13 mouse cellular contexts compared by ENCODE assay signal in genomic region chr3:65517747-65518527, GRCm38 (mm10). TPM values are rescaled to one million over a fixed set of nuclear protein-coding genes. Genes with fewer than 3 reads are reported as not detected.
A peak's percentile ranks its signal among the peaks of the same experiment; 100 is the strongest.
DNase-seq lines count a peak whose midpoint lies in the region; ATAC-seq lines count a peak whose summit lies in the region.
"Had no signal": no experiment of that assay in that cellular context is flagged by ENCODE, and none has a peak within 500 bp of the region (broad histone marks: within the 10 kb centered on the region; RNA-seq: fewer than 3 reads in every experiment).

No protein-coding gene starts in this region.

- H3K4me2 ChIP-seq in heart, embryonic 12.5 days = peak overlapping the region; percentile 36
- H3K4me2 ChIP-seq in kidney, embryonic 16.5 days (replicated peaks; ENCODE audit: low read depth, low read length) = no peak overlapping the region

- no peak for DNase-seq in heart, postnatal 14 days
- peak; percentile 8 for DNase-seq in right cerebral cortex, postnatal 25 days
- no peak for DNase-seq in right cerebral cortex, adult 2 months (ENCODE audit: low spot score in 2 of 2)
- DNase-seq in yolk sac, embryonic 10.5 days (ENCODE audit: low spot score) = peak; percentile 61
- no peak for DNase-seq in thymus, postnatal 10 days (ENCODE audit: low spot score in 2 of 2)
- DNase-seq: adrenal gland, postnatal 25 days; cerebellum, adult 9-11 months; left cerebral cortex, postnatal 4 days had no signal

- H3K27ac ChIP-seq in heart, embryonic 12.5 days (ENCODE audit: poor library complexity, severe bottlenecking) = no peak overlapping the region
- no peak overlapping the region for H3K27ac ChIP-seq in kidney, embryonic 16.5 days (ENCODE audit: low read length)
- H3K27ac ChIP-seq: kidney, postnatal 0 days had no signal

- intact Hi-C loops in heart, postnatal 14 days (cut with DNase I) = no loop called here

- H3K9ac ChIP-seq in heart, embryonic 12.5 days = no peak overlapping the region
- H3K9ac ChIP-seq in kidney, embryonic 16.5 days (replicated peaks; ENCODE audit: low read length) = no peak overlapping the region

- H3K4me1 ChIP-seq in heart, embryonic 12.5 days (replicated peaks) = peaks cover 13% of the 10 kb centered on the region
- no peaks in the 10 kb centered on the region for H3K4me1 ChIP-seq in kidney, embryonic 16.5 days (ENCODE audit: insufficient read depth, low read length)

- no peaks in the 10 kb centered on the region for H3K27me3 ChIP-seq in heart, embryonic 12.5 days (replicated peaks)
- H3K27me3 ChIP-seq in kidney, embryonic 16.5 days (ENCODE audit: insufficient read depth, low read length) = no peaks in the 10 kb centered on the region

- H3K9me3 ChIP-seq in heart, embryonic 12.5 days (replicated peaks) = peaks cover 4% of the 10 kb centered on the region; the same call in 1 of the 2 replicates
- no peaks in the 10 kb centered on the region for H3K9me3 ChIP-seq in kidney, embryonic 16.5 days (ENCODE audit: low read length)
- H3K9me3 ChIP-seq: G1E had no signal

- ATAC-seq in heart, embryonic 12.5 days (ENCODE audit: insufficient number of reproducible peaks, low FRiP score) = no peak
- peak; percentile 67 for ATAC-seq in megakaryocyte progenitor cell, adult 5-6 weeks (replicated peaks; ENCODE audit: poor library complexity)
- no peak for ATAC-seq in kidney, embryonic 16.5 days (ENCODE audit: low FRiP score, low TSS enrichment)

- H3K36me3 ChIP-seq in heart, embryonic 12.5 days = no peaks in the 10 kb centered on the region
- no peaks in the 10 kb centered on the region for H3K36me3 ChIP-seq in kidney, embryonic 16.5 days (ENCODE audit: insufficient read depth, low read length)
- H3K36me3 ChIP-seq: G1E had no signal

- 52% methylated on average over 13 of the region's 13 CpGs for WGBS in heart, embryonic 12.5 days
- 72% methylated on average over 13 of the region's 13 CpGs for WGBS in kidney, embryonic 16.5 days

- H3K4me3 ChIP-seq in heart, embryonic 12.5 days = no peak overlapping the region
- H3K4me3 ChIP-seq in kidney, embryonic 16.5 days (ENCODE audit: low read length) = no peak overlapping the region

RNA-seq across cellular contexts. Expression of gene Tiparp, which starts 10.3 kb away (rescaled TPM):
- 29.7 and 36.3 TPM in 2 replicates for polyA plus RNA-seq in heart, embryonic 12.5 days (2016; fragmentation: Nextera tagmentation; extraction: Ambion mirVana)
- total RNA-seq in heart, postnatal 14 days (2021) = 10 to 100 TPM; 12.3 to 15.0 TPM
- total RNA-seq in megakaryocyte progenitor cell, adult 5-6 weeks (2015) = 20.9 and 31.8 TPM in 2 replicates
- 17.8 and 24.5 TPM in 2 replicates for total RNA-seq in megakaryocyte progenitor cell, adult 5-6 weeks (2017)
- polyA plus RNA-seq in kidney, embryonic 16.5 days (2015; fragmentation: Nextera tagmentation; extraction: Ambion mirVana) = 27.4 and 28.3 TPM in 2 replicates

Comparison
In these comparisons a context has a peak if more than half of its experiments do, and no peak if none do; other contexts are left out.
1. DNase-seq: peak in right cerebral cortex, postnatal 25 days (single experiment) and yolk sac, embryonic 10.5 days (single experiment); none in heart, postnatal 14 days (0 of 2), right cerebral cortex, adult 2 months (0 of 2) and thymus, postnatal 10 days (0 of 2).